Mouse (Mus musculus) gastrocnemius, adult 8-10 months (tissue): ENCODE results near the gene Olfr830. TPM values are rescaled to one million over a fixed set of nuclear protein-coding genes. Genes with fewer than 3 reads are reported as not detected.
"Not testable (repeated sequence)": the region's sequence is repeated elsewhere in the genome, so short reads cannot be mapped to it uniquely, and the experiment has no call there.

Experiments used
- DNase-seq, 2 experiments: peaks; one replicate each; pipeline ENCODE4 v3.0.0; 2022; ENCODE audit warnings: low spot score in 2 of 2
- total RNA-seq, 4 experiments: library from RNA; stranded (reverse); gene quantifications; 2 replicates each; pipeline ENCODE4 v1.2.4; 2022

The Olfr830 gene
- not detected for total RNA-seq

- no peak for DNase-seq
Observed at GRCm38 (mm10) chr9:18874393-18874792, at the start of gene Olfr830. Gene Olfr830 (plus strand): TSS chr9:18874693.

GRCm38 (mm10) chr9:18854633-18855032, 19.9 kb upstream of the Olfr830 start, which contains the start of gene Olfr829:
Gene Olfr829 (plus strand): TSS chr9:18854933.
- DNase-seq: no peak

- not testable (repeated sequence) for DNase-seq
Observed at GRCm38 (mm10) chr9:18907699-18908098, 33.2 kb downstream of the Olfr830 start.

- not testable (repeated sequence) for DNase-seq
Observed at GRCm38 (mm10) chr9:18927921-18928320, 53.4 kb downstream of the Olfr830 start.

Other genes starting within 250 kb of the Olfr830 start
- gene Muc16, start 200.2 kb upstream of the Olfr830 start, total RNA-seq: under 1 TPM in 2 of 4 experiments, not detected in 2; under 0.01 to 0.19 TPM
- not detected for gene Olfr24, start 110.7 kb upstream of the Olfr830 start, total RNA-seq
- gene Olfr828, start 55.2 kb upstream of the Olfr830 start, total RNA-seq: not detected
- not detected for gene Olfr829, start 19.8 kb upstream of the Olfr830 start, total RNA-seq
- gene Olfr832, start 62.4 kb downstream of the Olfr830 start, total RNA-seq: not detected
- gene Olfr834, start 113.3 kb downstream of the Olfr830 start, total RNA-seq: not detected
- not detected for gene Olfr835, start 158.0 kb downstream of the Olfr830 start, total RNA-seq
- gene Olfr836, start 245.7 kb downstream of the Olfr830 start, total RNA-seq: not detected